Mouse (Mus musculus) cerebellum, postnatal 25 days (tissue): ENCODE measurements around the gene Stx1b.
"Not testable (repeated sequence)": the region's sequence is repeated elsewhere in the genome, so short reads cannot be mapped to it uniquely, and the experiment has no call there.

Experiments
- DNase-seq, 2 experiments: peaks; one replicate each; pipeline ENCODE4 v3.0.0; 2021; ENCODE audit warnings: mixed read lengths in 2 of 2

Gene Stx1b

GRCm38 (mm10) chr7:127824176-127824871 is at the start of gene Stx1b, which contains the start of gene Stx4a:
Gene Stx1b, minus strand, starts transcription at chr7:127824549.
Gene Stx4a, plus strand, starts transcription at chr7:127824294.
- peak; percentile 90 to 95 for DNase-seq

DNA sequence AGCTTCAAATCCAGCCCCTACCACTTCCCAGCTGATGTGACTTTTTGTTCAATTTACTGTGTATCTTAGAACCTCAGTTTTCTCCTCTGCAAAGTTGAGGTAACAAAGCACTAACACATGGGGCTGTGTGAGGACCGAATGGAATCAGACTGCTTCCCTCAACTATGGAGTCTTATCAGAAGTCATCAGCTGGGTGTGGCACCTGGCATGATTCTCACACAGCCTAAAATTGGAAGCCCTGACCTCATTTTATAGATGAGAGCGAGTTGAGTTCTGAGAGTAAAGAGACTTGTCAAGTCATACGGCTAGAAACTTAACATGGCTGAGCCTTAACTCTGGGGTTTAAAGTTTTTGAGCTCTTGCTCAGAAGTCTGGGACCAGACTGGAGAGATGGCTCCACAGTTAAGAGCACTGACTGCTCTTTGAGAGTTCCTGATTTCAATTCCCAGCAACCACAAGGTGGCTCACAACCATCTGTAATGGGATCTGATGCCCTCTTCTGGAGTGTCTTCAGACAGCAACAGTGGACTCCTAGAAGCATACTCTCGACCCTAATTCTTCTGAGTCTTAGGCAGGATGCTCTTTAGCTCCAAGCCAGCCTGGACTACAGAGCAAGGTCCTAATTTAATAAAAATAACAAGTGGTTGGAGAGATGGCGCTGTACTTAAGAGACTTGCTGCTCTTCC is 45.9 kb upstream of the Stx1b start:
- no peak for DNase-seq

- DNase-seq, result no peak
These were observed 44.9 kb upstream of the Stx1b start for GRCm38 (mm10) chr7:127869149-127869810.

GRCm38 (mm10) chr7:127867641-127868040 is 43.3 kb upstream of the Stx1b start:
- no peak for DNase-seq

DNA sequence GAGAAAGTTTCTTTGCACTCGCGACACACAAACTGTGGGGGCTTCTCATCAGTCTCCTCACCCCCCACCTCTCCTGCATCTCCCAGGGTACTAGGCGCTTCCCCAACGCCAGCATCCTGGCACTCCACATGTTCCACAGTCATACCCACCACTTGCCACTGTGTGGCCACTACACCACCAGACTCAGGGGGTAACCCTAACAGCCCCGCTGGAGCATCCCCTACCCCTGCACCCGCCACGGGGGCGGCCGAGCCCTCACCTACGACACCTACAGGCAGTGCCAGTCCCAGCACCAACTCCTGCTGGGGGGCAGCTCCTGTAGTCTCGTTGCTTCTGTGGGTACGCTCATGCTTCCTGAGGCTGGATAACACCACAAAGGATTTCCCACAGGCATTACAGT is 42.1 kb upstream of the Stx1b start:
- DNase-seq, result no peak

- no peak for DNase-seq
These were observed 33.9 kb upstream of the Stx1b start for GRCm38 (mm10) chr7:127858258-127858657.

GRCm38 (mm10) chr7:127850906-127851305 is 26.6 kb upstream of the Stx1b start:
- DNase-seq, result no peak

GRCm38 (mm10) chr7:127849973-127850875 is 25.9 kb upstream of the Stx1b start:
- DNase-seq, result no peak

DNA sequence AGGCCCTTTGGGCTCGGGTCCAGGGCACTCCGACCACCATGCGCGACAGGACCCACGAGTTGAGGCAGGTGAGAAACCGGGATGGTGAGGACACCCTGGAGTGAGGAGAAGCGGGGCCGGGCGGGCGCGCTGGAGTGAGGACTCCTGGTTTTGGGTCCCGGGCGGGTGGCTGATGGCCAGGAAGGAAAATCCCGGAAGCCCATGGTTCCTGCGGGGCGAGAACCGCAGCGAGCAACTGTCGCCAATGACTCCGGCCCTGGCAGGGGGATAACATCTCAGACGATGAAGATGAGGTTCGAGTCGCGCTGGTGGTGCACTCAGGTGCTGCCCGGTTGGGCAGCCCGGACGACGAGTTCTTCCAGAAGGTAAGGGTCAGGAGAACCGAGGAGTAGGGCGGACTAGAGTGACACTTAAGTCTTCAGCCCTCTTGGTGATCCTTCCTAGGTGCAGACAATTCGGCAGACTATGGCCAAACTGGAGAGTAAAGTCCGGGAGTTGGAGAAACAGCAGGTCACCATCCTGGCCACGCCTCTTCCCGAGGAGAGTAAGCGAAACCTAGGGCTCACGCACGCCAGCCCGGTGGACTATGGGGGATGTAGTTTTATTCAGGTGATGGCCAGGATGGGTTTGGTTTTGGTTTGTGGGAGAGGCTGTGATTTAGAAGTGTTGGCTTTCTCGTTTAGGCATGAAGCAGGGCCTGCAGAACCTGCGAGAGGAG is 17.8 kb upstream of the Stx1b start:
- DNase-seq, result peak; percentile 86 to 90

DNA sequence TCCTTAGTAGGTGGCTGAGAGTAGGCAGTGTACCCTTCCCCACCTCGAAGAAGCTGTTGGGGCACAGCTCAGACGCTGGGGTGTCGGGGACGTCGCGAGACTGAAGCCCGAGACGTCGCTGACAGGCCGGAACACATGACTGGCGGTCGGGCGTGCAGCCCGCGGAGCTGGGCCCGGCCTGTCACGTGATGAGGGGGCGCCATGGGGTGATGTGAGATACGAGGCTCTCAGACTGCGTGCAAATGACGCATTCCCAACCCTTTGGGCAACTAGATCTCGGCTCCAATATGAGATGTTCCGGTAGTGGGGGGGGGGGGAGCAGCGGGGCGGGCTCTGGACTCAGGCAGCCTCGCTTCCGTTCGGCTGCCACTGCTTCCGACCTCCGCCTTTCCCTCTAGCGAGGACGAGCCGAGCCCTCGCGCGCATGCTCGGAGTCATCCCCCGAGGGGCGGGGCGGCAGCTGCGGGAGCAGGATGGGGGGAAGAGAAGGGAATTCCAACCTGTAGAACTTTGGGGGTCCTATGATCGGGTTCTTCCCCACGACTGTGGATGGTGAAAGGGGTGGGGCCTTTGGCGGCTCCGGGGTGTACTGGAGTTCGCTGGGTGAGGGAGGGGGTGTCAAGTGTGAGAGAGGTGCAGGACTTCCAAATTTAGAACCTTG is 17.1 kb upstream of the Stx1b start:
- peak; percentile 94 to 96 for DNase-seq

GRCm38 (mm10) chr7:127840886-127841285 is 16.5 kb upstream of the Stx1b start:
- DNase-seq, result peak; percentile 86 to 88

DNA sequence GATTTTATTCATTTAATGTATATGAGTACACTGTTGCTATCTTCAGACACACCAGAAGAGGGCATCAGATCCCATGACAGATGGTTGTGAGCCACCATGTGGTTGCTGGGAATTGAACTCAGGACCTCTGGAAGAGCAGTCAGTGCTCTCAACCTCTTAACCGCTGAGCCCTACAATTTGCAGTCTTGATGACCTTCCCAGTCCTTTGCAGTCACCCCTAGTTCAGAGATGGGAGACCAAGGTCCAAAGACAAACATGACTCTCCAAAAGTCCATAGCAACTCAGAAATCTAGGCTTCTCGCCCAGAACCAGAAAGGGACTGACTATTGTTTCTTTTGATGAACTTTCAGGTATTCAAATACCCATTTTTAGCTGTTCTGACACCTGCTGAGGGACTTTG is 15.7 kb upstream of the Stx1b start:
- not testable (repeated sequence) for DNase-seq

DNA sequence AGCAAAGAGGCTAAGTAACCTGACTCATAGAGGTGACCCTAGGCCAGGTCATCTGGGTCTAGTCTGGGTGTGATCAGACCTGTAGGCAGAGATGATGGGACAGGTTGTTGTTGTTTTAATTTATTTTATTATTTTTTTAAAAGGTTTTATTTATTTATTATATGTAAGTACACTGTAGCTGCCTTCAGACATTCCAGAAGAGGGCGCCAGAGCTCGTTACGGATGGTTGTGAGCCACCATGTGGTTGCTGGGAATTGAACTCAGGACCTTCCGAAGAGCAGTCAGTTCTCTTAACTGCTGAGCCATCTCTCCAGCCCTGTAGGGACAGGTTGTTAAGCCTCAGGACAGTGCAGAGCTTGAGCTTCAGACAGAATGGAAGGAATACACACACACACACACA is 13.5 kb upstream of the Stx1b start:
- peak in 1 of 2 experiments; percentile 55 for DNase-seq

GRCm38 (mm10) chr7:127837473-127837872 is 13.1 kb upstream of the Stx1b start:
- DNase-seq, result peak; percentile 72 to 73

DNA sequence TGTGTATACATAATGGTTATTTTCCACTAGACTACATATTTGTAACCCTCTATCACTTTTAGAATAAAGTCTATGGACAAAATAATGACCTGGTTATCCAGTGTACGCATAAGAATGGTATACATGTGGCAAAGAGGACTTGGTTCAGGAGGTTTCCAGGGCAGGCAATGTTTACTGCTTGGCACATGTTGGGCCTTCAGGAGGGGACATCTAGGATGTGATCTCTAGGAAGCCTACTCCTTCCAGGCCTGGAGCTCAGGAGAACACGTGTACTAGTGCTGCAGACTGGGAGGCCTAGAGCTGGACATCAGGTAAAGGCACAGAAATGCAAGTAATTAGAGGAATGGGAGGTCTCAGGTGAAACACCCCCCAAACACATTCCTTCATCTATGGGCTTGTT is 11.2 kb upstream of the Stx1b start:
- no peak for DNase-seq

DNA sequence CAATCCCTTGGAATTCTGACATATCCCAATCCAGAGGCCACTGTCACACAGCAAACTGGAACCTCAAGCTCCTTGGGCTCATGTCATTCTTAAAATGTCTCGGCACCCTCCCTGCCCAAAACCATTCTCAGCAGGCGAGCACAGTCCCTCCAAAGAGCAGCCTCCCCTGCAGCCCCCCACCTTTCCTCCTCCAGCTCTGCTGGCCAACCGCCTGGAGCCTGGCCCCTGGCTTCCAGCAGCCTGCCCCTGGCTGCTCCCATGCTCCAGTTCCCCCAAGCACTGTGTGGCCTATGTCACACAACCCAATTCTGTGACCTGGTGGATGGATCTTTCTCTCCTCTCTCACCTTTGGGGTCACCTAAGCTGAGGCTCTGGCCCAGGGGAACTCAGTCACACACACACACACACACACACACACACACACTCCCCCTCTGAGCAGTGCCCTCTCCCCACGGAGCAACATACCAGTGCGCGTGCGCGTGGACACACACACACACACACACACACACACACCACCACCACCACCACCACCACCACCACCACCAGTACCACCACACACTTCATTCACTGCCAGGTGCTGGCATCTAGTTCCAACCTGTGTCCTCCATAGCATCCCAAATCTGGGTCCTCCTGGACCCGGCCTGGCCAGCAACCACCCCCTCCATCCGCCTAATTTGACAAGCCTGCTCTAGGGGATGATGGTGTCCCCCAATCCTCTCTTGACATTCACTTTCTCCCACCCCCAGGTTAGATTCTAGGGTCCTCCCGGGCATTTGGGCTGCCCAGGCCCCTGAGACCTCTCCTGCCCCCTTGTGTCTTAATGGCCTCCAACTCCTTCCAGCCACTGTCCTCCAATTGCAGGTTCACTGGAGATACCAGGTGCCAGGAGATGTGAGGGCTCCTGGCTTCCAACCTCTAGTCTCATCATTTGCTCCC is 845 bp downstream of the Stx1b start:
- DNase-seq, result peak; percentile 74 to 76

GRCm38 (mm10) chr7:127822494-127822893 is 1.9 kb downstream of the Stx1b start:
- DNase-seq, result no peak

- peak in 1 of 2 experiments; percentile 30 for DNase-seq
These were observed 3.4 kb downstream of the Stx1b start for GRCm38 (mm10) chr7:127820836-127821509.

DNA sequence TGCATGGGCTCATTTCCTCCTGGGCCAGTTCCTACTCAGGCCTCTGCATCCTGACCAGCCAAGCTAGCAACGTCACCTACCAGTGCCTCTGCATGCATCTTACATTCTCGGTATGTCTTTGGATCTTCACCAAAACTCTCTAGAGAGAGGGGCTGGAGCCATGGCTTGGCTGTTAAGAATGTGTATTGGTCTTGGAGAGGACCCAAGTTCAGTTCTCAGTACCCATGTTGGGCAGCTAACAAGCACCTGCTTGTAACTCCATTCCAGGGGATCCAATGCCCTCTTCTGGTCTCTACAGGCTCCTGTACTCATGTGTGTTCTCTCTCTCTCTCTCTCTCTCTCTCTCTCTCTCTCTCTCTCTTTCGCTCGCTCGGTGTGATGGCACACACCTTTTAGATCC is 6.6 kb downstream of the Stx1b start:
- DNase-seq, result peak in 1 of 2 experiments; percentile 29

GRCm38 (mm10) chr7:127817053-127817452 is 7.3 kb downstream of the Stx1b start:
- DNase-seq, result peak; percentile 47 to 57
